Mouse (Mus musculus): ENCODE results near the gene Traf6.

Gene Traf6

GRCm38 (mm10) chr2:101678236-101679021 lies at the start of gene Traf6:
Traf6 (plus strand) TSS chr2:101678429.
- peak; percentile 78 to 81 for DNase-seq (ENCODE audit: low read depth in 2 of 2, low spot score in 2 of 2)

GRCm38 (mm10) chr2:101638979-101639839 lies 39.0 kb upstream of the Traf6 start:
- no peak for DNase-seq (ENCODE audit: low read depth in 2 of 2, low spot score in 2 of 2)

DNA sequence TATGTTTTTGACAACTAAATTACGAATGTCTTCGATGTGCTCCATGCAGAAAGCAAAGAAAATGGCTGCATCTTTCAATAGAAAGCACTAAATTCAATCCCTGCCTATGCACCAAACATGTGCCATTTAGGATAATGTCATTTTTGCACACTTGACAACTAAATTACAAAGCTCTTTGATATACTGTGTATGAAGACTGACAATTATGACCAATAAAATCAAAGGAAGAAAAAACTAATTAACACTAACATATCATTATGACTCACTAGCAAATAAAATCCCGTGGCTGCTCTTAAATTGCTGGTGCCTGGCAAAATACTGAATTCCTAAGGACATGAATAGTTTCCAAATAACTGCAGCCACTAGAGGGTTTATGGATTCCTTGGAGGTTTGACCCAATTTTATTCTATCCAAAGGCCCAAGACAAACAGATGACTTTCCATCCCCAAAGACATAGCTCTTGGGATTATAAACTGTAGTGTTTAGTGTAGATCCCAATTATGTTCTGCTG lies 38.3 kb upstream of the Traf6 start:
- no peak for DNase-seq (ENCODE audit: low read depth in 2 of 2, low spot score in 2 of 2)

GRCm38 (mm10) chr2:101645841-101646240 lies 32.4 kb upstream of the Traf6 start:
- no peak for DNase-seq (ENCODE audit: low read depth in 2 of 2, low spot score in 2 of 2)

DNA sequence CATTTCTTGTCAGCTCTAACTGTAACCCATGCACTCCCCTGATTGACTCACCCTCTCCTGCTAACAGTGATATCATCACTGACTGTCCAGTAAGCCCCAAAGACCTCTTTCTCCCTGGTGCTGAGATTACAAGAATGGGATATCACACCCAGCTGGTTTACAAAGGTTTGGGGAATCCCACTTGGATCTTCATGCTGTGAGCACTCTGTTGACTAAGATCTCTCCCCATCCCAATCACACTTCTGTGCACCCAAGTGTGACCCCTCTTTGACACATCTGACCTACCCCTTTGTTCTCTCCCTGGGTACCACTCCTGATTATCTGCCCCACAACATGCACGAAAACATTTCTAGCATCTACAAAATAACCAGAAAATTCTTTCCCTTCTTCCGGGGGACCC lies 29.9 kb upstream of the Traf6 start:
- no peak for DNase-seq (ENCODE audit: low read depth in 2 of 2, low spot score in 2 of 2)

DNA sequence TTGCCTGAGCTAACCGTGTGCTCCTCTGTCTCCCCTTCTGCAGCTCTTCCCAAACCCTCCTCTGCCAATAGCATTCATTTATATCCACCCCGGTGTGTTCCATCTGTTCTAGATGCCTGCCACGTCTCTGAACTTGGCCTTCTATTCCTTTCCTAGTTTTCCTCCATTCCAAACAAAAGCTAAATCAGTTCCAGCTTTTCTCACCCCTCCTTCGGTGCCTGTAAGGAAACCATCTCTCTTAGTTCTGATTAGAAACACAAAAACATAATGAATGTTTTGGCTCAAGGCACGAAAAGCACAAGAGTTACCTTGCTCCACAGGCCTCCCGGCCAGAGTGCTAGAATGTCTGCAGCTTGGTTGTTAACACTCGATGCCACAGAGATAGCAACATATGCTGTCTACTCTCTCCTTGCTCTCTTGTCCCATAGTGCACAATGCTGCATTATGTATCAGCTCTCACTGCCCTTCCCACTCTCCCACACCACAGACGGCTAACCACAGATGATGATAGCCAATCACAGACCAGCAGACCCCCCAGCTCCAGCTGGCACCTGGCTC lies 29.0 kb upstream of the Traf6 start, which contains the start of the genes Rag1 and B230118H07Rik:
Rag1 (minus strand) TSS at position 388 of the 558 bp plus-strand sequence.
B230118H07Rik (minus strand) TSS at position 419 of the 558 bp plus-strand sequence.
- DNase-seq (ENCODE audit: low read depth in 2 of 2, low spot score in 2 of 2), result no peak

DNA sequence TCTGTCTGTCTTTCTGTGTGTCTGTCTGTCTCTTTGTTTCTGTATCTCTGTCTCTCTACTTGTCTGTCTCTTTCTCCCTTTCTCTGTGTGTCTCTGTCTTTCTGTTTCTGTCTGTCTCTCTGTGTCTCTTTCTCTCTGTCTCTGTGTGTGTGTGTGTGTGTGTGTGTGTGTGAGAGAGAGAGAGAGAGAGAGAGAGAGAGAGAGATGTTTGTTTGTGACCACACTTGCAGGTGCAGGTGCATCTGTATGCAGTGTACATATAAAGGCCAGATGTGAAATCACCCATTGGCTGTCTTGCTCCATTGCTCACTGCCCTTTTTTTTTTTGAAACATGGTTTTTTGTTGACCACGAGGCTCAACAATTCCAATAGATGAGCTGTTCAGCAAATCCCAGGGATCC lies 27.8 kb upstream of the Traf6 start:
- DNase-seq (ENCODE audit: low read depth in 2 of 2, low spot score in 2 of 2), result no peak

- no peak for DNase-seq (ENCODE audit: low read depth in 2 of 2, low spot score in 2 of 2)
Observed at GRCm38 (mm10) chr2:101652204-101652920, 25.9 kb upstream of the Traf6 start.

GRCm38 (mm10) chr2:101652921-101653597 lies 25.2 kb upstream of the Traf6 start:
- DNase-seq (ENCODE audit: low read depth in 2 of 2, low spot score in 2 of 2), result peak; percentile 53 to 69

GRCm38 (mm10) chr2:101660536-101660935 lies 17.7 kb upstream of the Traf6 start:
- DNase-seq (ENCODE audit: low read depth in 2 of 2, low spot score in 2 of 2), result no peak

DNA sequence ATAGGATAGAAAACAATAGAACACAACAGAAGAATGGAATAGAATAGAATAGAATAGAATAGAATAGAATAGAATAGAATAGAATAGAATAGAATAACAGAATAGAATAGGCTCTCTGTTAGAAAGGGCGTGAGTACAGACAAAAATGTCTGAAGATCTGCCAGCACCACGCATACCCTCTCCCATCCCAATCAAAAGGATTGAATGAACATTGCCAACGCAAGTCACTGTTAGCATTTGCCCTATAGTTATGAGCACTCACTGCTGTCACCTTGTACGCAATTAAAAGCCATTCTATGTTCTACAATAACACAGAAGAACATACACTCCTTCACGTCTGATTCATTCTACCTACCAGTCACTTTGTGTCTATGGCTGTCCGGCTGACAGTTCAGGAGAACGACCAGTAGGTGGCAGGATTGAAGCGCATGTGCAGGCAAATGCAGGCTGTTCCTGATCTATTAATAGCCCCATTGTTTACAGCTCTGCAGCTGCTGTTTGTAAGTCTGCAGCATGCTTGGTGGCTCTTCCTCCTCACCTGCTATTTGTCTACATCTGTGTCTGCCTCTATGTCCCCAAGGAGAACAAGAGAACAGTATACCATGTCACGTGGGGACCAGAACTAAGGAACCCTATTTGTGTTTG lies 13.0 kb upstream of the Traf6 start:
- peak; percentile 41 to 54 for DNase-seq (ENCODE audit: low read depth in 2 of 2, low spot score in 2 of 2)

DNA sequence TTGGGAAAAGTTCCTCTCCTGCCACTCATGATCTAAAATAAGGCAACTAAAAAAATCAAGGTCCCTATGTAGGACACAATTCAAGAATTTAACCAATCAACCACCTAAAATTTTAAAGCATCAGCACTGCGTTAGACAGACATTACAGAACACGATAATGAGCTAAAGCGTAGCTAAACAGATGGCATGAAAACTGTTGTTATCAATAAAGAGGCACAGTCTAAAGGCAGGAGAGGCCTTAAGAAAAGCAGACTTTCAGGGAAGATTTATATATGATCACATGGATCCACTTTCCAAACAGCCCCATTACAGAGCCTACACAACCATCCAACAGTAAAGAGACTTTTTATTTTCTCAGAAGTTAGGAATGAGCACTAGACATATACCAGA lies 12.5 kb upstream of the Traf6 start:
- no peak for DNase-seq (ENCODE audit: low read depth in 2 of 2, low spot score in 2 of 2)

DNA sequence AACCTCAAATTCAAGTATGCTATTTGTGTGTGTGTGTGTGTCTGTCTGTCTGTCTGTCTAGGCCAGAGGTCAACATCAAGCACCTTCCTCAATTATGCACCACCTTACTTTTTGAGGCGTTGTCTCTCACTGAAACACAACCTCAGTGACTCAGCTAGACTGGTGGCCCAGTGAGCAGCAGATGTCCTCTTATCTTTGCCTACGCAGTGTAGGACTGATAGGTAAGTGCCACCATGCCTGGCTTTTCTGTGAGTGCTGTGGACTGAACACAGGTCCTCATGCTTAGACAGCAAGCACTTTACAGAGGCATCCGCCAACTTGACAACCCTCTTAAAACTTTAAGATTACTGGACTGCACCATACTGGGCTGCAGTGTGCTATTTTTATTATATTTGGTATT lies 9.5 kb upstream of the Traf6 start:
- DNase-seq (ENCODE audit: low read depth in 2 of 2, low spot score in 2 of 2), result no peak

- no peak for DNase-seq (ENCODE audit: low read depth in 2 of 2, low spot score in 2 of 2)
Observed at GRCm38 (mm10) chr2:101673547-101673946, 4.7 kb upstream of the Traf6 start.

DNA sequence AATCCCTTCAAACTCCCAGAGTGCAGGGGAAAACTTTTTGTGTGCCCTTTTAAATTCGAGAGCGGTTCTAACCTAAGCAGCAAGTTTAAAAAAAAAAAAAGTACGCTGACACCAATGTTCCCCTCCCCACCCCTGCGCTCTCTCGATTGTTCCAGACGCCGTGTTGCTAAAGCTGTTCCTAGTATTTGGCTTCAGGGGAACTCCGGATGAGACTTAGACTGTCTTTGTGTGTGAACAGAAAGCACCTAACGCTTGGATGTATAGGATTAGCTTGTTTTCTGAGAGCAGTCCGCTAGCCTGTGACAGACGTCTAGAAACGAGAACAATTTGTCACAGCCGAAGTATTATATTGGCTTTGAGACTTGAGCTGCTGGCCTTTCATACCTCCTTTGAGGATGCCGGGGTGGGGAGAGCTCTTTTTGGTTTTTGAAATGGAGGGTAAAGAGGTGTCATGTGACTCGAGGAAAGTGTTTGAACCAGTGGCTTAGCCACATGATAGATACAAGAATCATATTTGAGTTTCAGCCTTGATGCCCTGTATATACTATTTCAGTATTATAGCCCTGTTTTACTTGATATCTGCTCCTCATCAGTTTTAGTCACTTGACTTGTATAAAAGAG lies 1.0 kb downstream of the Traf6 start:
- DNase-seq (ENCODE audit: low read depth in 2 of 2, low spot score in 2 of 2), result peak; percentile 8 to 36

DNA sequence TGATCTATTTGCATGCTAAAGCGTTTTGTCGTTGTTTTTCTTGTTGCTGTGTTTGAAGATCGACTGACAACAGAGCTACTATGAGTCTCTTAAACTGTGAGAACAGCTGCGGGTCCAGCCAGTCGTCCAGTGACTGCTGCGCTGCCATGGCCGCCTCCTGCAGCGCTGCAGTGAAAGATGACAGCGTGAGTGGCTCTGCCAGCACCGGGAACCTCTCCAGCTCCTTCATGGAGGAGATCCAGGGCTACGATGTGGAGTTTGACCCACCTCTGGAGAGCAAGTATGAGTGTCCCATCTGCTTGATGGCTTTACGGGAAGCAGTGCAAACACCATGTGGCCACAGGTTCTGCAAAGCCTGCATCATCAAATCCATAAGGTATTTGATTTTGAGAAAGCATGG lies 6.2 kb downstream of the Traf6 start:
- DNase-seq (ENCODE audit: low read depth in 2 of 2, low spot score in 2 of 2), result no peak

DNA sequence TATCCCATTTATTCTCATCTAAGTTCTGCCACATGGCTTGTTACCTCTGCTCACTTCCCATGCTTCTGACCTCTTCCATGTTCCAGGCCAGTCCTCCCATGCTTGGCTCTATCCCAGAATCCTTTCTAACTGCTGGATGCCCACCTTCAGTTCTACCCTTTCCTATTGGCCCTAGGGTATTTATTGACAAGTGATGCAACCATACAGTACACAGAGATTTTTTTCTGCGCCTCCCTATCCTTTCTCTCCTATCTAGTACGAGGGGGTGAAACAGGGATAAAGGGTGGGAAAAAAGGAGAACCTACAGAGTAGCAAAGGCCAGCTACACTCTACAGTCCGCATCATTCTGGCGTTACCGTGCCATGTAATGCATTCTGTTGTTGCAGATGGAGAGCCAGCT lies 9.8 kb downstream of the Traf6 start:
- no peak for DNase-seq (ENCODE audit: low read depth in 2 of 2, low spot score in 2 of 2)

DNA sequence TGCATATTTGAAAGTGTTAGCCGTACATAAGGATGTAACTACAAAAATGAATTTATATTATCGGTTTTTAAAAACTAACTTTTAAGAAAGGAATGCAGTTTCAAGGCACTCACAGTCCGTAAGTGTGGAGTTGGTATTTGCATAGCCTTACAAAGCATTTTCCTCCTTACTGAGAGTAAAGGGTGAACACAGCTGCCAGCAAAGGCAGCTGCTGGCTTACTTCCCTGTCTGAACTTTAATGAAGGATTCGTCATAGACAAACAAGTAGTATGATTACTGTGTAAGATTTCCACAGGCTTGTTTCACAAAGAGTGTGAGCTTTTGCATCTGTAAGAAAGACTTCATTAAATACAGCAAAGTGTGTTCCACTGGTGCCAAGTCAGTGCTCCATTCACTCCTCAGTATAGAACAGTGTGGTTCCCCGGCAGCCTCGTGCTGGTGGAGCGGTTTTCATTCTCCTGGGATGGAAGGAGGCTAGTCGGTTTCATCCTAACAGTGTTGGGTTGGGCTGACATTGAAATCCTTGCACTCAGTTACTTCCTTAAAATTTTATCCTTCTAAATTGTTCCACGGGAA lies 12.1 kb downstream of the Traf6 start:
- no peak for DNase-seq (ENCODE audit: low read depth in 2 of 2, low spot score in 2 of 2)

DNA sequence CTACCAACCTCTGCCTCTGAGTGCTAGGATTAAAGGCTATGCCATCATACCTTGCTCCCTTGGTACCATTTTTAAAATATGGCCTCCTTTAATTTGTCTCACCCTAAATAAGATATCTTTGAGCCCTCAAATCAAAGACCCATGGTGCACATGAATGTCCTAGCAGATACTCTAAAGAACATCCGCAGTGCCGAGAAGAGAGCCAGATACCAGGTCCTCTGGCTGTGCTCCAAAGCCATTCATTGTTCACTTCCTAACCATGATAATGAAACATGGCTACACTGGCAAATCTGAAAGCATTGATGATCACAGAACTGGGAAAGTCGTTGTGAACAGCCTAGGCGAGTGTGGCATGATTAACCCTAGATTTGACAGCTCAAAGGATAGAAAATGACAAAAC lies 14.8 kb downstream of the Traf6 start:
- DNase-seq (ENCODE audit: low read depth in 2 of 2, low spot score in 2 of 2), result no peak

Measured in CD8-positive naive resting alpha-beta T cell, adult 2 months (primary cell).